Mouse (Mus musculus): ENCODE data around the gene 4930518I15Rik.
"Not testable (repeated sequence)": the region's sequence is repeated elsewhere in the genome, so short reads cannot be mapped to it uniquely, and the experiment has no call there.

4930518I15Rik gene

DNA sequence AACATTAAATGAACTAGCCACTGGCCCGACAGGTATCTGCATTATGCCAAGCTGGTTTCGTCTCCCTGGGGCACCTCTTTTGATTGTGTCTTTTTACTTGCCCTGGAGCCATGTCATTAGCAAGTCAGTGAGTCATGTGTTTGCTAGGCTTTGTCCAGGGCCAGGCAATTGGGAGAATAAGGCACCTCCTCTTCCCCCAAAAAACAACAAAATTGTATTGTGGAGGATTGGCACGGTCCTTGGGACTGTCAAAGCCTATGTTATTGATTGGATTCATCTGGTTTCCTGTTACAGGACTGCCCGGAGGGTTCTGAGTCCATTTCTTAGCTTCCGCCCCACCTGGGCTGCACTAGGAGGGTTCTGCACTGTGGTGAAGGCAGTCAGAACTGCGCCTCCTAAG is 10.1 kb downstream of the 4930518I15Rik start:
- no peak for DNase-seq (ENCODE audit: extremely low read depth, insufficient read length, low spot score)

DNA sequence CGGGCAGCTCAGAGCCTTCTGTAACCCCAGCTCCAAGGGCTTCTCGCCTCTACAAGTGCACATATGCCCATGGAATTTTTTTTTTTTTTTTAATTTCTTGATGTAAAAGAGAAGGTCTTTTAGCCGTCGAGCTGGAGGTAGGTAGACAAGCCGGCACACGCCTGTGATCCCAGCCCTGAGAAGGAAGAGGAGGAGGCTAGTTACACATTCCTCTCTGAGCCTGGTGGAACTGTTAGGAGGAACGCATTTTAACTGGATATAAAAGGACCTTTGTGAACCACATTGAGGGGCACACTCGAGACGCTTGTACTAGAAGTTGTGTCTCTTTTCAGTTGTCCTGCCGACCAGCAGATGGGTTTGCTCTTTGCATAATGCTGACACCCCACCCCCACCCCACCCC is 13.0 kb downstream of the 4930518I15Rik start:
- no peak for DNase-seq (ENCODE audit: extremely low read depth, insufficient read length, low spot score)

DNA sequence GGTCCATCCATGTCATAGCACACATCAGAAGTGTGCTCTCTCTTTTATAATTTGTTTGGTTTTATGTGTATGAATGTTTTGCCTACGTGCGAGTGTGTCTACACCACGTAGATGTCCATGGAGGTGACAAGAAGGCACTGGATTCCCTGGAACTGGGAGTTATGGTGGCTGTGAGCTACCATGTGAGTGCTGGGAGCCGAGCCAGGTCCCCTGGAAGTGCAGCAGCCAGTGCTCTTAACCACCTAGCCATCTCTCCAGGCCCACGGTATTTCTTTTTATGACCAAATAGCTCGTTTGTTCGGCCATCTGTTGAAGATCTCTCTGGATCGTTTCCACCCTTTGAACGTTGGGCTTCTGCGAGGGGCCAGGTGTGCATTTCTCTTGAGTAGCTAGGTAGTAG is 14.4 kb downstream of the 4930518I15Rik start:
- no peak for DNase-seq (ENCODE audit: extremely low read depth, insufficient read length, low spot score)

DNA sequence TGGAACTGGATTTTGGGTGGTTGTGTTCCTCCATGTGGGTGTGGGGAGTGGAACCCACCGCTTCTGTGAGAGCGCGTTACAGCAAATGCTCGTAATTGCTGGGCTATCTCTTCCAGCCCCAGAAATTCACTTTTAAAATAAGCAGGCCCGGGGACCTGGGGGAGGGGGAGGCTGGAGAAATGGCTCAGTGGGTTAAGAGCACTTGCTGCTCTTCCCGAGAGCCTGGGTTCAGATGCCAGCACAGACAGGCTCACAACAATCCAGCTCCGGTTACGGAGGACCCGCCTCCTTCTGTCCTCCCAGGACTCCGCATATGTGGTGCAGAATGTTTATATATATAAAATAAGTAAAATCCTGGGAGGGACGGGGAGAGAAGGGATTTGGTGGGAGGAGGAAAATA is 15.0 kb downstream of the 4930518I15Rik start:
- no peak for DNase-seq (ENCODE audit: extremely low read depth, insufficient read length, low spot score)

DNA sequence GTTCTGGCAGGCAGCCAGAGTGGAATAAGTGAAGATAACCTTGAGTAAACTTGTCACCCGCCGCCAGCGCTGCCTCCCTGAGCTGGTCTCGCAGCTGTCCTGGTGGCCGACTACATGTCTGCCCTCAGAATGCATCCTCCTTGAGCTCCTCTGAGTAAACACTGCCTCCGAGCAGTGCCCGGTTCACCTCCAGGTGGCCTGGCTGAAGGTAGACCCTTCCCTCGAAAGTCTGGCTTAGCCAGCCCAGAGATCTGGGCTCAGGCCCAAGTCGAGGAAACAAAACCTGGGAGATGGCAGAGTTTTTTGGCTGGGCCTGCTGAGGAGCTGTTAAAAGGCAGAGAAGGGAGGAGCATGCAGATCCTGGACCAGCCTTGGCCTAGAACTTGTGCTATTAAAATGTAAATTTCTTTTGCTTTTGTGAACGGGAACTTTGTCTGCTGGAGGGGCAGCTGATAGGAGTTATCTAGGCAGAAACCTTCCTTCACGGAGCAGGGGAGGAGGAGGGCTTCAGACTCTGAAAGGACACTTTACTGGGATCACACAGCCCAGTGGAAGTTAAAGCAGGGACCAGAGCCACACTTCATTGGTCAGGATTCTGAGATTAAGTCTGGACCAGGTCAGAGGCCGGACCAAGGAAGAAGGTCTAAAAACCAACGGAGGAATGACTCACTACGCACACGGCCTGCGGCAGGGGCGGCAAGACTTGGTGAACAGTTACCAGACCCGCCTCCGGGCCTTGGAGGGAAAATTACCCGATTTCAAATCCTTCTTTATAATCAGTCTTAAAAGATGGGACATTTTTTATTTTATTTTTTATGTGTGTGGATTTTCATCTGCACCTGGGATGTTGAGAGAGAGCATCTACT is 15.7 kb downstream of the 4930518I15Rik start:
- peak; percentile 67 for DNase-seq (ENCODE audit: extremely low read depth, insufficient read length, low spot score)

DNA sequence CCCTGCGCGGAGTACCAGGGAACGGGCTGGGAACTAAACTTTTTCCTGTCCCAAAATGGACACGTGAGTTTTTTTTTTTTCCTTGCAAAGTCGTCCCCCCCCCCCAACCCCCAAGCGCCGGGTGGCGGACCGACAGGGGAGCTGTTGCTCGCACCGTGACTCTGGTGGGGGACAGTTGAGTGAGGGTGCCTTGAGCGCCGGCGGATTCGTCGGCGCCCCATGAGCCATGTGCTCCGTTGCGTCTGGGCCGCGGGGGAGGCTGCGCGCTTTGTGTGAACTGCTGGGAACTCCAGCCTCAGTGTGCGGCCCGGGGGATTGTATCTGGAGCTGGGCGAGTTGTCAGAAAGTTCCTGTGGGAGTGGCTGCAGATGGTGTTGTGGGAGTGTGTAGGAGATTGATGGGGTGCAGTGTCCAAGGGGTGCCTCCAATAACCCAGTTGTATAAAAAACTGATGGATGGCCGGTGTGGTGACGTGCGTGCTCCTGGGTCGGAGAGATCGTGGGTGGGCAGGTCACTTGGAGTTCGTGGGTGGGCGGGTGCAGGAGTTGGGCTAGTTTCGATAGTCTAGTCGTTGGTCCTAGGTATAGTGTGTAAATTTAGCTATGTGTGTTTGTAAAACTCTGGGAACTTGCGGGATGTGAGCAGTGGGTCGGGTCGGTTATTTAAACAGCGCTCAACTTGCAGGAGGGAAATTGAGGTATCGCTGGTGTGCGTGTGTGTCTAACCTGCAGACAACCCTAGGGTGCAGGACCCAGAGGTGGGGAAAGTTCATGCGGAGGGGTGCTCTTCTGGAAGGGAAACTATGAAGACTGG is 16.5 kb downstream of the 4930518I15Rik start:
- peak; percentile 22 for DNase-seq (ENCODE audit: extremely low read depth, insufficient read length, low spot score)

DNA sequence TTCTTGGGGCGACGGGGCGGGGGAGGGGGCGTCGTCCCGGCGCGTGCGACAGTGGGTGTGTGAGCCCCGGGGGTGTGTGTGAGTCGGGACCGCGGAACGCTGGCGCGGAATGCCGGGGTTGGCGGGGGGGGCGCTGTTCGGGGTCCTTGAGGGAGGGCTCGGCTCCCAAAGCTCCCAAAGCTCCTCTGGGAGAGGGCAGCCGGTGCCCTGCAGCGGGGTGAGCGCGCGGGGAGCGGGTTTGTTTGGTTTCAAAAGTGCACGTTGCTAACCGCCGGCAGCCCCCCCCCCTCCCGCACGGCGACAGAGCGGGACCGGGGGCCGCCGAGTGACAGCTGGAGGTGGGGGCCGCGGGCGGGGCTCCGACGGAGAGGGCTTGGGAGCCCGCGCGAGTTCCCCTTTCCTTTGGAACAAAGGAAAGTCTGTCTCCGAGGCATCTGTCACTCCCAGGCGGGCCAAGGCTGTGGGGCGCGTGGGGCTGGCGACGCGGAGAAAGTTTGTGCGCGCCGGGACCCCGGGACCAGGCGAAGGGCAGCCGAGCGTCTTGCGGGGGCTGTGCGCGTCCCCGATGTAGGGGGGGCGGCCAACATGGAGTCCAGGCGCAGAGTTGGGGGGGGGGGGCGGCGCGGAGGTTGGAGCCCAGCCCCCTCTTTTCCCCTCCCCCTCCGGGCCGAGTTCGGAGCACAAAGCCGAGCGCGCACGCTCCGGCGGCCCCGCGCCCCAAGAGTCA is 17.3 kb downstream of the 4930518I15Rik start:
- no peak for DNase-seq (ENCODE audit: extremely low read depth, insufficient read length, low spot score)

DNA sequence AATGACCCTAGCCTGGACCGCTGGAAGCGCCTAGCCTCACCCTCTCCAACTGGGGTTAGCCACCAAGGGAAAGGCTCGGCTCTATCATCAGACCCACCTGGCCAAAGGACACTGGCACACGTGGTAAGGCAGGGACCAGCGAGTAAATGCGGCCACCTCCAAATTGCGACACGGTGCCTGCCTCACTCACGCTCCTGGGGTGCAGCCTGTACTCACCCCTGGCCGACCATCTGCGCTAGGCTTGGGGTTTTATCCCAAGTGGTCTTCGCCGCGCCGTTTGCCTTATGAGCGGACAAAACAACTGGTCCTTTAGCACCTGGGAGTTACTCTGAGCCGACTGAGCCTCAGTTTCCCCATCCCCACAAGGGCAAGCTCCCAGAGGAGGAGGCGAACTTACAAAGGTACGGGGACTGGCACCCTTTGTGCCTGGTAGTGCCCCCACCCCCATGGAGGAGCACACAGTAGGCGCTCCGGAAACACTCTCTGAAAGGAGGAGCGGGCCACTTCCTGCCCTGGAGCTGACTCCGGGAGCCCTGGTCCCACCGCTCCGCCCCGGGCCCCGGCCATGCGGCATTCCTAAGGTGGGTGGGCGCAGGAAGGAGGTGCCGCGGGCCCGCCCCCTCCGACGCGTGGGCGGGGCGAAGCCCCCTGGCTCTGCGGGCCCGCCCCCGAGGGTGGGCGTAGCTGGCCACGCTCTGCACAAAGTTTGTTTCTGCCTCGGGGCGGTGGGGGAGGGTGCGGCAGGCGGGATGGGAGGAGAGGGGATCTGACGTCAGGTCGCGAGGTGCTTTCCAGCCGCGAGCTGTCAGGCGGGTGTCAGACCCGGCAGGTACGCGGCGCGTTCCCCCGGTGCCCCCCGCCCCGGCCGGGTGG is 18.2 kb downstream of the 4930518I15Rik start, which contains the start of gene Tgif2:
Gene Tgif2, plus strand, starts transcription at position 689 of the 873 bp plus-strand sequence.
- no peak for DNase-seq (ENCODE audit: extremely low read depth, insufficient read length, low spot score)

DNA sequence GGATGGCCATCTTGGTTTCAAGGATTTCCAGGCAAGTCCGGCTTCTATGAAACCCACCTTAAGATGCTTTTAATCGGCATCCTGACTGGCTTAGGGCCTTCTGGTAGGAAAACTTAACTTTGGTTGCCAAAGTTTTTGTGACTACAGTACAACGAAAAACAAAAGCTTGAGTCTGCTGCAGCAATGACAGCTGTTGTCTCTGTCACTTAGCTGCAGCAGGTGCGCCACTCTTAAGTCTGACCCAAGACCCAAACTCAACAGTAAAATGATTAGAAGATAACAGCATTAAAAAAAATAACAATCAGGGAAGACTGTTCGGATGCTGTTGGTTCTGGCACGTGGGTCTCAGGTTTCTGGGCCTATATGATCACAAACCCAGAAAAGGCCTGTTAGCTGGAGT is 18.9 kb downstream of the 4930518I15Rik start:
- no peak for DNase-seq (ENCODE audit: extremely low read depth, insufficient read length, low spot score)

DNA sequence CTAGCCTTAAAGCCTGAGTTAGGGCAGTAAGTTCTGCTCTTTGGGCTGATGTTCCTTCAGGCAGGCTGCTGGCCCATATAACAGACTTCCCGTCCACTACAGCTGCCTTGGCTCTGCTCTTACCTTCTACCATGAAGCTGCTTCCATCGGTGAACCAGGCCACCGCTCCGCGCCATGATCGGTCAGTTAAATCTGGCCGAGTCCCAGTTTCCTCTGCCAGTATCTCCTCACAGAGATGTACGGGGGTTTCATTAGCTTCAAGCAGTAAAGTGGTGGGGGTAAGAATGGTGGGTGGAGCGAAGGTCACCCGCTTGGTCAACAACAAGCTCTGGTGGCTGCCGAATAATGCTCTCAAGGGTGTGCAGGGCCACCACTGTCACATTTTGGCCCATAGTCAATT is 23.4 kb downstream of the 4930518I15Rik start:
- DNase-seq (ENCODE audit: extremely low read depth, insufficient read length, low spot score) = no peak

DNA sequence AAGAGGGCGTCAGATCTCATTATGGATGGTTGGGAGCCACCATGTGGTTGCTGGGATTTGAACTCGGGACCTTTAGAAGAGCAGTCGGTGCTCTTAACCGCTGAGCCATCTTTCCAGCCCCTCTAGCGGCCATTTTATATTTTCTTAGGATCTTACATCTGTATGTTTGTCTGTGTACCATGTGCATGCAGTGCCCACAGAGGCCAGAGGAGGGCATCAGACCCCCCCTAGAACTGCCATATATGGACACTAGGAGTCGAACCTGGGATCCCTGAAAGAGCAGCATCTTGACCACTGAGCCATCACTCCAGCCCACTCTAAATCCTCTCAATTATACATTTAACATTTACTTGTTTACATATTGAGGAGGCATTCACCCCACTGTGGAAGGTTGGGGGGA is 32.6 kb downstream of the 4930518I15Rik start:
- not testable (repeated sequence) for DNase-seq (ENCODE audit: extremely low read depth, insufficient read length, low spot score)

DNA sequence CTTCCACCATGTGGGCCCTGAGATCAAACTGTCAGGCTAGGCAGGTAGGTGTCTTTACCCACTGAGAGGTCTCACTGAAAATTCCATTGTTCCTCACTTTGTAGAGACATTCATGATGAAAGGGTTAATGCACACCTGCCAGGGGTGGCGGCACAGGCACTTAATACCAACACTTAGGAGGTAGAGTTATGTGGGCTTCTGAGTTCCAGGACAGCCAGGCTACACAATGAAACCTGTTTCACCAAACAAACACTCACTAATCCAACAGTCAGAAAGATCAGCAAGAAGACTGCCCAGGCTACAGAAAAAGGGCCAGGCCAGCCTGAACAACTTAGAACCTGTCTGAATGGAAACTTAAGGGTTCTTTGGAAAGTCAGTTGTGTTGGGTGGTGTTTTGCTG is 41.6 kb downstream of the 4930518I15Rik start:
- no peak for DNase-seq (ENCODE audit: extremely low read depth, insufficient read length, low spot score)

DNA sequence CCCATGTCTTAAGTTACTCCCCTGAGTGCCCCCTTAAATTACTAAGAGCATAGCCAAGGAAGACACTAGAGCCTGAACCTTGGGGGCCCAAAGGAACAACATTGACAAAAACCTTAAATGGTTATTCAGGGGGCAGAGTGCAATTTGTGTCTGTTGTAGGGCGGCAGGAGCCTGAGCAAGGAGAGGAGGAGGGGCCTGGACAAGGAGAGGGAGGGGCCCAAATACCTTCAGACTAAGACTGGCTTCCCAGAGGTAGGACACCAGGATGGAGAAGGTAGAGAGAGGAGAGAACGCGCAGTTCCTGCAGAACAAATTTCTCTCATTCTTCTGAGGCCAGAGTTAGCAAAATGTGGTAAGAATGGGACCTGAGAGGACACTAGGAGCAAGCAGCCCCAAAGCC is 42.3 kb downstream of the 4930518I15Rik start:
- DNase-seq (ENCODE audit: extremely low read depth, insufficient read length, low spot score) = no peak

DNA sequence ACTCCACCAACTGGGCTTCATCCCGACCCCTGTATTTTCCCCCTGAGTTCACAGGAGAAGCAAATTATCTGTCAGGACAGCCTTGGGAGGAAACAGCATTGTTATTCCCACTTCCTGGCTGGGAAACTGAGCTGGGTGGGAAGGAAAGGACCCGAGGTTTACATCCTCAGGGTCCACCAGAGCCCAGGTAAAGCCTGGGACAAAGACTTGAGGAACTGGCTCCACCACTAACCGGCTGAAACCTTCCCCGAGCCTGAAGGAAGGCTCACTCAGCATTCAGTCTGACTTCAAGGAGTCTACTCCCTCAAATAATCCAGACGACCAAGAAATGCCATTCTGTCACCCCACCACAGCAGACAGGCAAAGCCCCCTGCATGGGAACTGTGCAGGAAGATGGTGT is 42.9 kb downstream of the 4930518I15Rik start:
- no peak for DNase-seq (ENCODE audit: extremely low read depth, insufficient read length, low spot score)

DNA sequence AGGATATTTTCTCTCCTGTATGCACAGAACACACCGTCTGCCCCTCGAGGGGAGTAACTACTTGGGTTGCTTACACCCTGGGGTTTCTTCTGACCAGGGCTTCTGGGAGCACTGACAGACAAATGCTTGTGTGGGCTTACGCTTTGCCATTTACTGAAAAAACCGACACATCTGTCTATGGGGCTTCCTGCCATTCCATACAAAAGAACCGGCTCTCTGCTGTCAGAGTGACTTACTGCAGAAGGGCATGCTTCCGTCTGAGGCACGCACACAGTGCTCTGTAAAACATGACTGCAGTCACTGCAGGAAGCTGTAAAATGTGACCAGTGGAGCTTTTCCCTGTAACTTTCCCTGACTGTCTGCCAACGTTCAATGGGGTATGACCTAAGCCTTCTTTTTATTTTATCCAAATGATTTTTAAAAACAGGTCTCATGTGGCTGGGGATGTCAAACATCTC is 43.4 kb downstream of the 4930518I15Rik start:
- no peak for DNase-seq (ENCODE audit: extremely low read depth, insufficient read length, low spot score)

DNA sequence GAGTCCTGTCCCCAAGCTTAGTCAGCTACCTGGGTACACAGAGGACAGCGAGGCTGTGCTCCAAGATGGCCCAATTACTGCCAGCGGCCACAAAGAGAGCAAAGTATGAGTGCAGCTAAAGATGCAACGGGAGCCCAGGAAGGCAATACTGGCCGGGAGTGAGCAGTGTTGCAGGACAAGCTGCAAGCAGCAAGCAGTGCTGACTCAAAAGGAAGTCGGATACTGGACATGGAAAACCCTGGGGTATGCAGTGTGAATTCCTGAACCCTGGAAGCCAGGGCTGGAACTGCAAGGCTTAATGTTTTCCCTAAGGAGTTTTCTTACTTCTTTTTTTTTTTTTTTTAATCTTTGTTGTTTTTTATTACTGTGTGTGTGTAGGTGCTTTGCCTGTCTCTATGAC is 46.2 kb downstream of the 4930518I15Rik start:
- no peak for DNase-seq (ENCODE audit: extremely low read depth, insufficient read length, low spot score)

DNA sequence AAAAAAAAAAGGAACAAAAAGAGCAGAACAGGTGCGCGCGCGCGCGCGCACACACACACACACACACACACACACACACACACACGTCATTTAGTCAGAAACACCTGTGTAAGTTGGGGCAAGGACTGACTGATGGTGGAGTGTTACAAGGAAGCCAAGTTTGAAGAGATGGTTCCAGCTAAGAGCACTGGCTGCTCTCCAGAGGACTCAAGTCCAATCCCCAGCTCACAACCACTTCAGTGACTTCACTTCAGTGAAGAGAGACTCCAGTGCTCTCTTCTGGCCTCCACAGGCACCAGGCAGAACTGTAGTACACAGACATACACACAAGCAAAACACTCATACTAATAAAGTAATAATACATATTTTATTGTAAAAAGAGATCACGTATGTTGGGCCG is 47.0 kb downstream of the 4930518I15Rik start:
- no peak for DNase-seq (ENCODE audit: extremely low read depth, insufficient read length, low spot score)

DNA sequence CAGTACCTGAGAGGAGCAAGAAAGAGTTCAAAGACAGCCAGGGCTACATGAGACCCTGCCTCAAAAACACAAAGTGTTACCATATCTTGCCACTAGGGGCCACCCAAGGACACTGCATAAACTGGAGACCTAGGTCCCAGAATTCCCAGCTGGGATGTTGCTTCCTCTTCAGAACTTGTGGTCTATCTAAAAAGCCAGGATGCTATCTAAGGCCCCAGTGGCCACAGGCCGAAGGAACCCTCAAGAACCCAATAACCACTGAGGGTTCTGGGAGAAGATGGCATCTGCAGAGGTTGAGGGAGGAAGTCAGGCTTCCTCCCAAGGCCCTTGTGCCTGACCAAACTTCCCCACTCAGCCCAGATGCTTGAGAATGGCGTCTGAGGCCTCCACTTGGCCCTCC is 48.2 kb downstream of the 4930518I15Rik start:
- DNase-seq (ENCODE audit: extremely low read depth, insufficient read length, low spot score) = peak; percentile 25

DNA sequence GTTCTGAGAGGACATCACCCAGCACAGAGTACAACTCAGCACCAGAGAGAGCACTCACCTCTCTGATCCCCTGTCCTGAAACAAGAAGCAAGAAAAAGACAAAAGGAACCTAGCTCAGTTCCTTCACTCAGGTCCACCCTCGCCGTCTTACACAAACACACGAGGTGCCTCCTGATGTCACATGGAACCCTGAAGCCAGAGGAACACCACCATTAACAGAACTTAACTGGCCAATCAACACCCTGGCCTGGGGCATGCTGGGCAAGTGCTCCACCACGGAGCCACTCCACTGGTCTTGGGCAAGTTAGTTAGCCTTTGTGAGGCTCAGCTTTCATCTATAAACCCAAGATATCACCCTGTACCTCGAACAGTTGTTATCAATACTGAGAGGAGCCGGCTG is 50.9 kb downstream of the 4930518I15Rik start:
- DNase-seq (ENCODE audit: extremely low read depth, insufficient read length, low spot score) = no peak

Measured in 3134 (cell line).